Mouse (Mus musculus): Measurements from ENCODE around the gene Olfr1312. TPM values are rescaled to one million over a fixed set of nuclear protein-coding genes. Genes with fewer than 3 reads are reported as not detected.
"Not testable (repeated sequence)": the region's sequence is repeated elsewhere in the genome, so short reads cannot be mapped to it uniquely, and the experiment has no call there.

The Olfr1312 gene
- not detected for total RNA-seq (2021)
- long read RNA-seq, experiment 1, result 0 reads
- long read RNA-seq, experiment 2, result 0 reads

DNA sequence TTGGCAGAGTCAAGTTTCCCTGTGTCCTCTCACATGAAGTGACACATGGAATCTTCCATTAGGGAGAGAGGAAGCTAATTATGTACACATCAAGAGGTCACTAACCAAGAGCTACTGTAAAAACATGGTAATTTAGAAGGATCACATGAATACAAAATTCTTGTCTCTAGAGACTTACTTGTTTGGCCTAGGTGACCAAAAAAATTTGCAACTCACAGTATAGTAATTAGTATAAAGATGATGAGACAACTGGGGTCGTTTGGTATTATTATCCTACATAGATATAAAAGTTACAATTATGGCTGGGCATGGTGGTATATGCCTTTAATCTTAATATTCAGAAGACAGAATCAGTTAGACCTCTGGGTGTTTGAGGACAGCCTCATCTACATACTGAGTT lies at the start of gene Olfr1312:
Gene Olfr1312, minus strand, starts transcription at position 101 of the 400 bp plus-strand sequence.
- no peak for TF ChIP-seq CTCF (conservative IDR thresholded peaks at IDR 0.05)
- Histone ChIP-seq H3K4me3 (no peak within 1 kb of the TSS), H3K27ac (no peak within 1 kb of the TSS)
- no peak for DNase-seq (ENCODE audit: low spot score in 2 of 2)

DNA sequence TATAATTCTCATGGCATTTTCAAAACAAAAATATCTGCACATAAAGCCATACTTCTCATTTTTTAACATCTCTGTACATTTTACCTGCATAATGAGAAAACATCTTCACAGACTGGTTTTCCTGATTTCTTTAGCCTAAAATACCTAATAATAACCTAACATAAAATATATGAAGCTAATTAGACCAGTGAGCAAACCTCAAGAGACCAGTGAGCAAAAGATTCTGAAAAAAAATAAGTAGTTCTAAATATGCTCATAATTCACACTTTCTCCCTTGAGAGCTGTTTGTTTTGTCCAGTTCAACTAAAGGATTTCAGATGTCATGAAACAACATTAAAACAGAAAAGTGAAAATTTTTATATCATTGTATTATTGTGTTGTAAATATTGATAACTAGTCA lies 46.6 kb upstream of the Olfr1312 start, which contains the start of gene Olfr1314:
Gene Olfr1314, minus strand, starts transcription at position 101 of the 400 bp plus-strand sequence.
- Histone ChIP-seq H3K27ac (no peak within 1 kb of the TSS), H3K4me3 (no peak within 1 kb of the TSS)
- no peak for TF ChIP-seq CTCF (conservative IDR thresholded peaks at IDR 0.05)
- no peak for DNase-seq (ENCODE audit: low spot score in 2 of 2)

DNA sequence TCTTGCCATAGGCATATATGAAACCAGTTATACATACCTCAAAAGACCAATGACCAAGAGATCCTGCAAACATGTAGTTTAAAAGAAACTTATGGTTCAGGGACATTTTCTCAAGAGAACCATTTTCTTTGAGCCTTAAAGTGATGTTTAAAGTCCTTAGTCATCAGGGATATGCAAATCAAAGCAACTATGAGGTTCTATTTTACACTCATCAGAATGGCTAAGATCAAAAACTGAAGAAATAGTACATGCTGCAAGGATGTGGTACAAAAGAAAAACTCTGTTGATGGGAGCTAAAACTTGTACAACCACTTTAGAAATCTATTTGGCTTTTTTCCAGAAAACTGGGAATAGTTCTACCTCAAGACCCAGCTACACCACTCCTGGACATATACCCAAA lies 27.7 kb upstream of the Olfr1312 start, which contains the start of gene Olfr1313:
Gene Olfr1313, minus strand, starts transcription at position 101 of the 400 bp plus-strand sequence.
- no peak for TF ChIP-seq CTCF (conservative IDR thresholded peaks at IDR 0.05)
- H3K4me3 ChIP-seq, result no peak within 1 kb of the TSS
- DNase-seq (ENCODE audit: low spot score in 2 of 2), result no peak
- H3K27ac ChIP-seq, result no peak within 1 kb of the TSS

DNA sequence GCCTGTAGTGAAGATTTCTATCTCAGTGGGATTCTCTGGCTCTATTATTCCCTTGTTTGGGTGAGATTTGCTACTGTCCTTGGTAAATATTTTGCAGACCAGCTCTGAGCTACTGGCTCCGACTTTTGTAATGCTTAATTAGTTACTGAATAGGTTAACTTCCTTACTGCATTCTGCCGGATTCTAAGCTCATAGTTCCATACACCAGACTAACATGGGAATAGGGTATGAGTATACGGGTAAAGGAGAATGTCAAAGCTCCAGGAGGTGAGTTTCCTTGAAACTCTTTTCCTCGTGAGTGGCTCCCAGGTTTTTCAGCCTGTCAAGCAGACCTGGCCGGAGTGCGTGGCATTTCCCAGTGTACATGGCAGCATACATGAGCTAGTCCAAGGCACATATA lies 23.1 kb downstream of the Olfr1312 start:
- not testable (repeated sequence) for DNase-seq (ENCODE audit: low spot score in 2 of 2); H3K4me3 ChIP-seq

DNA sequence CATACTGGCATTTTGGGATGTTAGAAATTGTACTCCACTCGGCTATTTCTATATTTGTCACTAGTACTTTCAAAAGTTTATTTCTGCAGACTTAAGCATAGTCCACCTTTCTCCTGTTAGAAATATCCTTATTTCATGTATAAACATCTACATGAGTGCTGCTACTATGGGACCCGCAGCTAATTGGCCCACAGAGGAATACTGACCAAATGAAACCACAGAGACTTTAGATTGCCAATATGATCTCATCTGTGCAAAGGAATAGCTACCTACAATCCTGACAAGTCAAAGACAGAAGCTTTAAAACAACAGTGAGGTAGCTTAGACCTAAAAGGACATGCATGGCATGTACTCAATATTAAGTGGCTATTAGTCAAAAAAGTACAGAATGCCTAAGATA lies 25.7 kb downstream of the Olfr1312 start, which contains the start of gene Olfr1311:
Gene Olfr1311, minus strand, starts transcription at position 101 of the 400 bp plus-strand sequence.
- no peak for DNase-seq (ENCODE audit: low spot score in 2 of 2)
- TF ChIP-seq CTCF (conservative IDR thresholded peaks at IDR 0.05), result no peak

More for the DNA sequence above, 23.1 kb downstream of the Olfr1312 start:
- not testable (repeated sequence) for H3K27ac ChIP-seq

DNA sequence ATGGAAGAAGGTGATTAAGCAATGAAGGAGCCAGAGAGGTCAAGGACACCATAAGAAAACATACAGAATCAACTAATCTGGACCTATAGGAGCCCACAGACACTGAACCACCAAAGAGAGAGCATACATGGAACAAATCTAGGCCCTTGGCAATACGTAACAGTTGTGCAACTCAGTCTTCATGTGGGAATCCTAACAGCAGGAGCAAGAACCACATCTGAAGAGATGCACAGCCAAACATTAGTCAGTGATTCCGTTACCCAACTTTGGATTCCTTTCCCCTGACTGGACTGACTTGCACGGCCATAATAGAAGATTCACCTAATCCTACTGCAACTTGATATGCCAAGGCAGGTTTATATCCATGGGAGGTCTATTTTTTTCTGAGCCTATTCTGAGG lies 35.1 kb downstream of the Olfr1312 start:
- no peak overlapping the region for H3K4me3 ChIP-seq
- no peak for DNase-seq (ENCODE audit: low spot score in 2 of 2)
- TF ChIP-seq CTCF (conservative IDR thresholded peaks at IDR 0.05), result no peak
- no peak overlapping the region for H3K27ac ChIP-seq

More for the DNA sequence above, 25.7 kb downstream of the Olfr1312 start, which contains the start of gene Olfr1311:
- no peak within 1 kb of the TSS for H3K4me3 ChIP-seq
- no peak within 1 kb of the TSS for H3K27ac ChIP-seq

DNA sequence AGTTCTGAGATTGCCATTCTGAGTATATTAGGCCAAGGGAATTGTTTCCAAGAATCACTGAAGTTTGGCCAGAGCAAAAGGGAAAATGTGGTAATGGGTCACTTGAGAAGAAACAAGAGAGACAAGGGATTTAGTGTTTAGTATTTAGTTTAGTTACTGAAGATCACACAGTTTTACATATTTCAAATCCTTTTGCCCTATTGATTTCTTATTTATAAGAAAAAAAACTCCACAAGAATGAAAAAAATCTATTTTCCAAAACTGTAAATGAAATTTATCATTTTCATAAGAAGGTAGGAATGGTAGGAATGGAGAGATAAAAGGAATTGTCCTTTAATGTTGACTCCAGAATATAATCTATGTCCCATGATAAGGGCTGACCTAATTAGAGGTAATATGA lies 37.4 kb downstream of the Olfr1312 start, which contains the start of gene Olfr1310:
Gene Olfr1310, minus strand, starts transcription at position 101 of the 400 bp plus-strand sequence.
- no peak for DNase-seq (ENCODE audit: low spot score in 2 of 2)
- no peak for TF ChIP-seq CTCF (conservative IDR thresholded peaks at IDR 0.05)
- Histone ChIP-seq H3K27ac (no peak within 1 kb of the TSS), H3K4me3 (no peak within 1 kb of the TSS)

DNA sequence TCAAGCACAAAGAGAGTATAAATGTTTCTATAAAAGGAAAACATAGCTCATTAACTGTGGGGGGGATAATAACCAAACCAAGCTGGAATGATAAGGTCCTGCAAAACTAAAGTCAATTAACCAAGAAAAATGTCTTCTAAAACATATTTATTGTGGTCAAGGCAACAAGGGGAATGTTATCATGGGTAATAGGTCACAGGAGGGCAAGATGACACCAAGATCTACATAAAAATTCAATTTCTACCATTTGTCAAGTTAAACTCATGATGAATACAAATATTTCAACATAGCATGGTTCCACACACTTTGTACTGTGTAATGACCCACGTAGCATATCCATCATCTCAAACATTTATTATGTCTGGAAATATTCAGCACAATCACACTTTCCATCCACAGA lies 59.9 kb downstream of the Olfr1312 start, which contains the start of gene Olfr1309:
Gene Olfr1309, minus strand, starts transcription at position 101 of the 400 bp plus-strand sequence.
- DNase-seq (ENCODE audit: low spot score in 2 of 2), result no peak
- Histone ChIP-seq H3K4me3 (no peak within 1 kb of the TSS), H3K27ac (no peak within 1 kb of the TSS)
- TF ChIP-seq CTCF (conservative IDR thresholded peaks at IDR 0.05), result no peak

Other genes with a start within 250 kb of the Olfr1312 start
- not detected for gene Olfr1303, start 229.9 kb downstream of the Olfr1312 start, total RNA-seq (2021)
- not detected for gene Olfr1305, start 173.1 kb downstream of the Olfr1312 start, total RNA-seq (2021)
- not detected for gene Olfr1306, start 134.0 kb downstream of the Olfr1312 start, total RNA-seq (2021)
- under 1 TPM; 0.02 to 0.05 TPM for gene Olfr1307, start 100.8 kb downstream of the Olfr1312 start, total RNA-seq (2021)
- not detected for gene Olfr1308, start 85.3 kb downstream of the Olfr1312 start, total RNA-seq (2021)
- gene Olfr1309, start 60.0 kb downstream of the Olfr1312 start, total RNA-seq (2021), result not detected
- gene Olfr1310, start 37.5 kb downstream of the Olfr1312 start, total RNA-seq (2021), result not detected
- gene Olfr1311, start 25.8 kb downstream of the Olfr1312 start, total RNA-seq (2021), result not detected
- not detected for gene Olfr1313, start 27.6 kb upstream of the Olfr1312 start, total RNA-seq (2021)
- gene Olfr1314, start 46.5 kb upstream of the Olfr1312 start, total RNA-seq (2021), result not detected
- not detected for gene Olfr1315-ps1, start 65.2 kb upstream of the Olfr1312 start, total RNA-seq (2021)
- gene Olfr1316, start 84.7 kb upstream of the Olfr1312 start, total RNA-seq (2021), result not detected
- not detected for gene Olfr1317, start 90.1 kb upstream of the Olfr1312 start, total RNA-seq (2021)
- not detected for gene Olfr1318, start 104.0 kb upstream of the Olfr1312 start, total RNA-seq (2021)
- 10 to 100 TPM; 87.5 to 89.8 TPM for gene Lpcat4, start 189.2 kb upstream of the Olfr1312 start, total RNA-seq (2021)
- not detected for gene Nutm1, start 209.1 kb upstream of the Olfr1312 start, total RNA-seq (2021)
- gene Nop10, start 211.7 kb upstream of the Olfr1312 start, total RNA-seq (2021), result 10 to 100 TPM; 51.6 to 52.0 TPM
- 100 to 1,000 TPM; 107 to 112 TPM for gene Slc12a6, start 215.6 kb upstream of the Olfr1312 start, total RNA-seq (2021)
- gene Gm21985, start 216.1 kb upstream of the Olfr1312 start, total RNA-seq (2021), result under 1 TPM in 1 of 2 experiments, not detected in 1; 0.22 TPM